15 mouse cellular contexts compared by ENCODE assay signal in genomic region chr12:116981315-116981714, GRCm38 (mm10).
"Had no signal": no experiment of that assay in that cellular context is flagged by ENCODE, and none has a peak within 500 bp of the region (broad histone marks: within the 10 kb centered on the region; RNA-seq: fewer than 3 reads in every experiment).

No protein-coding gene starts in this region.

- H3K4me1 ChIP-seq: neural tube, embryonic 12.5 days; neural tube, embryonic 13.5 days; stomach, embryonic 15.5 days had no signal

- H3K27me3 ChIP-seq: neural tube, embryonic 12.5 days; neural tube, embryonic 13.5 days; neural tube, embryonic 15.5 days; stomach, embryonic 15.5 days had no signal

- H3K36me3 ChIP-seq: neural tube, embryonic 12.5 days; neural tube, embryonic 13.5 days; neural tube, embryonic 15.5 days; stomach, embryonic 15.5 days had no signal

- H3K4me3 ChIP-seq: neural tube, embryonic 12.5 days; neural tube, embryonic 13.5 days; neural tube, embryonic 15.5 days; stomach, embryonic 15.5 days had no signal

- H3K9me3 ChIP-seq: neural tube, embryonic 12.5 days; neural tube, embryonic 13.5 days; neural tube, embryonic 15.5 days; stomach, embryonic 15.5 days had no signal

- DNase-seq: retina, postnatal 1 day; right cerebral cortex, postnatal 14 days; right cerebral cortex, postnatal 4 days; spleen, adult 18-20 months; thymus, adult 18-20 months; thymus, adult 2 months; thymus, postnatal 14 days; thymus, postnatal 25 days; thymus, postnatal 36 days; thymus, postnatal 4 days had no signal

- H3K27ac ChIP-seq: neural tube, embryonic 12.5 days; neural tube, embryonic 13.5 days; neural tube, embryonic 15.5 days; stomach, embryonic 15.5 days; stomach, postnatal 0 days had no signal

- H3K9ac ChIP-seq: neural tube, embryonic 12.5 days; neural tube, embryonic 13.5 days; neural tube, embryonic 15.5 days; stomach, embryonic 15.5 days had no signal
